Mouse (Mus musculus) hindbrain, embryonic 11.5 days (tissue): Measurements from ENCODE around the gene Etl4. TPM values are rescaled to one million over a fixed set of nuclear protein-coding genes. Genes with fewer than 3 reads are reported as not detected.
"Not testable (repeated sequence)": the region's sequence is repeated elsewhere in the genome, so short reads cannot be mapped to it uniquely, and the experiment has no call there.

Source experiments
- ATAC-seq: fragments of 200-750 bp; cut with Nextera tagmentation; 2 replicates; pipeline ENCODE4 v1.8.0; 2017; ENCODE audit warnings: mild to moderate bottlenecking, moderate TSS enrichment, moderate library complexity; ENCODE audit not compliant: low FRiP score
- DNase-seq: peaks from one replicate; pipeline ENCODE4 v3.0.0-alpha.2; 2015; ENCODE audit warnings: low spot score
- H3K27ac ChIP-seq: fragments of 300-500 bp; sonication (generic); 2 replicates; pipeline ENCODE4 v1.5.1; 2014; ENCODE audit warnings: mild to moderate bottlenecking, low read depth, low read length
- H3K27me3 ChIP-seq: fragments of 300-500 bp; sonication (generic); 2 replicates; pipeline ENCODE4 v1.6.1; 2014; ENCODE audit warnings: mild to moderate bottlenecking, low read length, moderate library complexity, mixed read lengths; ENCODE audit not compliant: control insufficient read depth, insufficient read depth
- H3K36me3 ChIP-seq: fragments of 300-500 bp; sonication (generic); 2 replicates; pipeline ENCODE4 v1.6.1; 2014; ENCODE audit warnings: mild to moderate bottlenecking, low read length, moderate library complexity, mixed read lengths; ENCODE audit not compliant: control insufficient read depth, insufficient read depth
- H3K4me1 ChIP-seq: fragments of 300-500 bp; sonication (generic); replicated peaks from 2 replicates; pipeline ENCODE4 v1.6.1; 2014; ENCODE audit warnings: low read length, mixed read lengths; ENCODE audit not compliant: control insufficient read depth, insufficient read depth
- H3K4me2 ChIP-seq: fragments of 300-500 bp; sonication (generic); replicated peaks from 2 replicates; pipeline ENCODE4 v1.6.1; 2014; ENCODE audit warnings: mild to moderate bottlenecking, low read depth, low read length
- H3K4me3 ChIP-seq: fragments of 300-500 bp; sonication (generic); 2 replicates; pipeline ENCODE4 v1.5.1; 2014; ENCODE audit warnings: low read depth, low read length
- H3K9ac ChIP-seq: fragments of 300-500 bp; sonication (generic); 2 replicates; pipeline ENCODE4 v1.6.1; 2014; ENCODE audit warnings: low read depth, low read length
- H3K9me3 ChIP-seq: fragments of 300-500 bp; sonication (generic); 2 replicates; pipeline ENCODE4 v1.6.1; 2016; ENCODE audit warnings: low read length; ENCODE audit not compliant: control insufficient read depth
- WGBS: fragments of 180-500 bp; shearing (Covaris S2); extraction: QIAGEN DNeasy Blood & Tissue Kit; methylation state at CpG from one replicate; pipeline ENCODE4 v1.1.7; 2014; 5-methylcytosine and 5-hydroxymethylcytosine counted together
- polyA plus RNA-seq: library from polyadenylated mRNA; unstranded; fragments of >200 nt; fragmentation: Nextera tagmentation; extraction: Ambion mirVana; gene quantifications from 2 replicates; pipeline ENCODE4 v1.2.1, GENCODE M21; 2014

The Etl4 gene
- polyA plus RNA-seq, 1 experiment from 2014 or later: 26.2 TPM

- Histone ChIP-seq H3K27ac (no peak overlapping the region), H3K9ac (no peak overlapping the region), H3K4me1 (no peaks in the 10 kb centered on the region), H3K27me3 (no peaks in the 10 kb centered on the region), H3K4me3 (no peak overlapping the region), H3K9me3 (no peaks in the 10 kb centered on the region), H3K36me3 (no peaks in the 10 kb centered on the region), H3K4me2 (no peak overlapping the region)
- ATAC-seq (no peak), DNase-seq (no peak)
- 83% methylated on average over 2 of the region's 2 CpGs for WGBS
These were observed 467.4 kb downstream of the Etl4 start for GRCm38 (mm10) chr2:20377026-20377425.

GRCm38 (mm10) chr2:20380874-20381273 lies 471.3 kb downstream of the Etl4 start:
- 85% methylated on average over 4 of the region's 8 CpGs for WGBS
- H3K4me1 ChIP-seq, DNase-seq, H3K27ac ChIP-seq, H3K36me3 ChIP-seq, H3K4me2 ChIP-seq, H3K27me3 ChIP-seq, H3K9ac ChIP-seq, H3K4me3 ChIP-seq, H3K9me3 ChIP-seq, ATAC-seq: not testable (repeated sequence)

- Histone ChIP-seq H3K9ac (no peak overlapping the region), H3K4me2 (no peak overlapping the region), H3K27ac (no peak overlapping the region), H3K9me3 (no peaks in the 10 kb centered on the region), H3K27me3 (no peaks in the 10 kb centered on the region), H3K36me3 (no peaks in the 10 kb centered on the region), H3K4me1 (no peaks in the 10 kb centered on the region), H3K4me3 (no peak overlapping the region)
- 0 out of 2 replicates have a peak, but pooled peaks have one; percentile 49 for ATAC-seq
- DNase-seq: no peak
These were observed 484.5 kb downstream of the Etl4 start for GRCm38 (mm10) chr2:20394083-20394482.

DNA sequence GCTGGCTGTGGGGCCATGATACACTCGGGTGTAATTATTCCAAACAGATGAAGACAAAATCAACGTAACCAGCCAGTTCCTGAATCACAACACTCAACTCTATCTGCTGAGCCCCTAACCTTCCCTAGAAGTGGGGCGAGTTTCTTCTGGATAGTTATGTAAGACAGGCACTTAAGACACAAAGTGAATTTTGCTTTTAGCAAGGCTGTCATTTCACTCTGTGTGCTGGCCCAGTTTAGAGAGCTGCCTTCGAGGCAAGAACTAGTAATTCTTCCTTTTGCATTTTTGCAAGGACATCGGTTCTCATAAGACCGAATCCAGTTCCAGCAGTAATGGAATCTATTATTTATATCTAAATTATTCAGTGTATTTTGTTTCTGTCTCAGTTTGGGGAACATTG lies 487.4 kb downstream of the Etl4 start:
- WGBS: 86% methylated on average over 6 of the region's 6 CpGs

DNA sequence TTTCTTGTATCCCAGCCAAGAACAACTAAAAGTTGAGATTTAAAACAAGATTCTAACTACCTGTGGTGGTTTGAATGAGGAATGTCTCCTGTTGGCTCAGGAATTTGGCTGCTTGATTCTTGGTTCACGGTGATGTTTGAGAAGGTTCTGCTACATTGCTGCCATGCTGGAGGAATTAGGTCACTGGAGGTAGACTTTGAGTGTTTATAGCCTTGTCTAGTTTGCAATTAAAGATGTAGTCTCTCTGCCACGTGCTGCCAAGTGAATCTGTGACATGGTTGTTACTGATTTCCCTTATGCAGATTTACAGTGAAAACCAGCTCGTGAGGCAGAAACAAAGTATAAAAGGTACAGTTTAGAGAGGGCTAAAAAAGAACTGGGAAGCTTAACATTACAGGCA lies 491.0 kb downstream of the Etl4 start:
- H3K36me3 ChIP-seq: no peaks in the 10 kb centered on the region
- ATAC-seq: no peak
- no peaks in the 10 kb centered on the region for H3K4me1 ChIP-seq
- no peak overlapping the region for H3K27ac ChIP-seq
- no peak overlapping the region for H3K9ac ChIP-seq
- no peak overlapping the region for H3K4me2 ChIP-seq
- H3K4me3 ChIP-seq: no peak overlapping the region
- DNase-seq: no peak
- no peaks in the 10 kb centered on the region for H3K27me3 ChIP-seq
- 83% methylated on average over 3 of the region's 3 CpGs for WGBS
- H3K9me3 ChIP-seq: no peaks in the 10 kb centered on the region

More for the DNA sequence above, 487.4 kb downstream of the Etl4 start:
- Histone ChIP-seq H3K9ac (no peak overlapping the region), H3K27me3 (no peaks in the 10 kb centered on the region), H3K4me3 (no peak overlapping the region), H3K4me1 (no peaks in the 10 kb centered on the region), H3K27ac (no peak overlapping the region), H3K9me3 (no peaks in the 10 kb centered on the region), H3K4me2 (no peak overlapping the region), H3K36me3 (no peaks in the 10 kb centered on the region)
- no peak for ATAC-seq
- DNase-seq: no peak

- no peaks in the 10 kb centered on the region for H3K4me1 ChIP-seq
- no peaks in the 10 kb centered on the region for H3K27me3 ChIP-seq
- no peaks in the 10 kb centered on the region for H3K36me3 ChIP-seq
- WGBS: 44% methylated on average over 1 of the region's 1 CpGs
- ATAC-seq (no peak), DNase-seq (no peak)
- no peak overlapping the region for H3K9ac ChIP-seq
- no peak overlapping the region for H3K4me3 ChIP-seq
- H3K4me2 ChIP-seq: no peak overlapping the region
- no peak overlapping the region for H3K27ac ChIP-seq
- no peaks in the 10 kb centered on the region for H3K9me3 ChIP-seq
These were observed 494.8 kb downstream of the Etl4 start for GRCm38 (mm10) chr2:20404395-20404794.

DNA sequence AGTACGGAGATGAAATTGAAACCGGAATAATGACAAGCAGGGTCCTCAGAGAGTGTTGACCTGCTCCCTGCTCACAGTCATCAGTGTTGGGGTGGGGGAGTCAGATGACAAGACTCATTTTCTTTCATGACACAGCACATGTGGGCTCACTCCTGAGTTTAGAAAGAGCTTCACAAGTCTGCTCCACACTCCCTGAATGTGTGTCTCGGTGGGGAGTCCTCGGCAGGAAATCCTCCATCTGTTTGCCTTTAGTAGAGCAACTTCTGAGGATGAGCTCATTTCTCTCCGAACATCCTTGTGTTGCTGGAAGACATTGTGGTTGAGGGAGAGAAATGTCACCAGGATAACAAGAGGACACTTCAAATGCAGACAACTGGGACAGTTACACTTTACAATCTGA lies 497.5 kb downstream of the Etl4 start:
- Histone ChIP-seq H3K4me3 (no peak overlapping the region), H3K9me3 (no peaks in the 10 kb centered on the region), H3K4me1 (no peaks in the 10 kb centered on the region), H3K27ac (no peak overlapping the region), H3K36me3 (no peaks in the 10 kb centered on the region), H3K9ac (no peak overlapping the region), H3K27me3 (no peaks in the 10 kb centered on the region), H3K4me2 (no peak overlapping the region)
- DNase-seq (no peak), ATAC-seq (no peak)
- WGBS: 59% methylated on average over 5 of the region's 5 CpGs

- 85% methylated on average over 4 of the region's 4 CpGs for WGBS
- H3K4me2 ChIP-seq: no peak overlapping the region
- no peaks in the 10 kb centered on the region for H3K27me3 ChIP-seq
These were observed 505.3 kb downstream of the Etl4 start for GRCm38 (mm10) chr2:20414856-20415255.

DNA sequence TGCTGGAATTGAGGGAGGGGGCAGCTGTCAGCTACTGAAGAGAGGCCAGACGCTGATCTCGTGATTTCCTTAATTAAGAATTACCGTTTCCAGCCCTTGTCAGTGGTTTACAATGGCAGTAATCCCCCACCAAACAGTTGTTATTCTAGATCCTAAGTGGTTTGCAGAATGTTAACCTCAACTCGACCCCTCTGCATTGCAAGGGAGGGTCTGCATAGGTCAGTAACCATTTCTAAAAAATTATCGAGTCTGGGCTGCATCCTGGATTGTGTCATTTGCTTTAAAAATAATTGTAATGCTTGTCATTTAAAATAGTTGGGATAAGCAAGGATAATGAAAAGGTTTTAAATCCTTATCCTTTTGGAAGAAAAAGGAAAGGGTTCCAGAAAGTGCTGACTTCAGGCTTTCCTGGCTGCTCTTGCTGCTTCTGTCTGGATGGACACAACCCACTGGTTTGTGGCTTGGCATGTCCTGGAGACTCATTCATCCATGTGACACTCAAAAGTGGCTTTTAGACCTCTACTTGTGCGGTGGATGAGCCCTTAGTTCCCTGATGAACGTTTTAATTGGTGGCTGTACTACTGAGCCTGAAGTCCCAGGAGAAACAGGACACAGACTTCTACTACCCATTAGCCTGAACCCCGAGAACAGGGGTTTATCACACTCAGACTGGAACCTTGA lies 507.5 kb downstream of the Etl4 start:
- H3K4me2 ChIP-seq: no peak overlapping the region
- H3K27me3 ChIP-seq: no peaks in the 10 kb centered on the region
- ATAC-seq (no peak), DNase-seq (no peak)
- H3K9ac ChIP-seq: no peak overlapping the region
- H3K4me1 ChIP-seq: no peaks in the 10 kb centered on the region
- WGBS: 38% methylated on average over 8 of the region's 8 CpGs
- H3K9me3 ChIP-seq: no peaks in the 10 kb centered on the region
- H3K4me3 ChIP-seq: no peak overlapping the region
- H3K27ac ChIP-seq: no peak overlapping the region
- no peaks in the 10 kb centered on the region for H3K36me3 ChIP-seq

More at GRCm38 (mm10) chr2:20414856-20415255, 505.3 kb downstream of the Etl4 start:
- ATAC-seq (no peak), DNase-seq (no peak)
- Histone ChIP-seq H3K9me3 (no peaks in the 10 kb centered on the region), H3K4me3 (no peak overlapping the region), H3K36me3 (no peaks in the 10 kb centered on the region), H3K27ac (no peak overlapping the region), H3K9ac (no peak overlapping the region), H3K4me1 (no peaks in the 10 kb centered on the region)
